Mouse (Mus musculus): Measurements from ENCODE around the gene Ptprs. TPM values are rescaled to one million over a fixed set of nuclear protein-coding genes. Genes with fewer than 3 reads are reported as not detected.

Gene Ptprs
- polyA plus RNA-seq, 1 experiment from 2014 or later, result 73.5 TPM

DNA sequence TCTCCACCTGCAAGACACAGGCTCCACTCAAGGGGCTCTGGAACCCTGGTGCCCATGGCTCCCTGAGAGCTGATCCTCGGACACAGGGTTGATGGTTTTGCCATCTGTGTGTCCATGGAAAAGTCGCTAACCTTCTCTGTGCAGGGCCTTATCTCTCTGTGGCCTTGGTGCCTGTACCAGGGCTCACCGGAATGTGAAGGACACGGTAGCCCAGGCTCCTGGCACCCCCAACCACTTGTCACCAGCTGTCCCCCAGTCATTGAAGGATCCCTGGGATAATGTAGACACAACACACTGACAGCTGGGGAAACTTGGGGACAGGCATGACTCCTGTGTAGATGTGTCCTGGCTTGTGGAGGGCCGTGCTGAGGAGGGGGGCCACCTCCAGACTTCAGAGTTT lies 5.1 kb downstream of the Ptprs start:
- 72% methylated on average over 5 of the region's 5 CpGs for WGBS
- H3K9me3 ChIP-seq, result no peaks in the 10 kb centered on the region
- H3K36me3 ChIP-seq, result 0 out of 2 replicates have a peak, but pooled peaks cover 6% of the 10 kb centered on the region
- no peak overlapping the region for H3K27ac ChIP-seq
- H3K4me3 ChIP-seq, result no peak overlapping the region
- H3K27me3 ChIP-seq (ENCODE audit: insufficient read depth, poor library complexity, severe bottlenecking), result peaks cover 50% of the 10 kb centered on the region
- no peak for DNase-seq (ENCODE audit: low spot score)
- H3K4me1 ChIP-seq, result peaks cover 87% of the 10 kb centered on the region

DNA sequence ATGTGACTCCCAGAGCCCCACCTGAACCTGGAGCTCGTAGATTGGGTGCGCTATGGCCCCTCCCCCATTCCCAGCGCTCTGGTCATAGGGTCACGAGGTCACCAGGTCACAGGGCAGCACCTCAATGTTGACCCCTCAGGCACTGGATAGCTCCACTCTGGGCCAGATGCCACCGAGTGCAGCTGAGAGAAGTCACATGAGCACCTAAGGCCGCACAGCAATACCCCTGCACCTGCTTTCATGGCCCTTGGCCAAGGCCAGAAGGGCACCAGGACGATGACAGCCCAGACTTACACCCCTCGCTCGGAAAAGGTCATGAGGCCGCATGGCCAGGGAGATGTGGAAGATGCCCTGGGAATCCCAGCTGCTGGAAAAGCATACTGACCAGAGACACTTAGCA lies 5.7 kb downstream of the Ptprs start:
- H3K4me3 ChIP-seq, result peak overlapping the region; percentile 66
- H3K4me1 ChIP-seq, result peaks cover 84% of the 10 kb centered on the region
- WGBS, result 19% methylated on average over 10 of the region's 10 CpGs
- H3K27ac ChIP-seq, result peak overlapping the region; percentile 88; the same call in 1 of the 2 replicates
- H3K27me3 ChIP-seq (ENCODE audit: insufficient read depth, poor library complexity, severe bottlenecking), result peaks cover 48% of the 10 kb centered on the region
- DNase-seq (ENCODE audit: low spot score), result no peak
- H3K9me3 ChIP-seq, result no peaks in the 10 kb centered on the region
- H3K36me3 ChIP-seq, result 0 out of 2 replicates have a peak, but pooled peaks cover 6% of the 10 kb centered on the region

DNA sequence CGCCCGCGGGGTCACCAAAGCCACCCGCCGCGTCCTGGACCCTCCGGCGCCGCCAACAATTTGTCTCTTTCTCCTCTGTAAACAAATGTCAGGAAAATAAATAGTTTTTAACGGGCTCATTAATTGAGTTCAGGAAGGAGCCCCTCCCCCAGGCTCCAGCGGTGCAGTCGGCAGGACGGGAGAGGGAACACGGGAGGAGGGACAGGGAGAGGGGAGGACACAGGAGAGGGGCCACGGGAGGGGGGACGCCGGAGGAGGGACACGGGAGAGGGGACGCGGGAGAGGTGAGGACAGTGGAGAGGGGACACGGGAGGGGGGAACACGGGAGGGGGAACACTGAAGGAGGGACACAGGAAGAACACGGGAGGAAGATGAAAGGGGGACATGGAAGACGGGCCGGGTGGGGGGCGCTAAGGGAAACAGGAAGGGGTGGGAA lies 6.3 kb downstream of the Ptprs start:
- Histone ChIP-seq H3K9me3 (no peaks in the 10 kb centered on the region), H3K36me3 (0 out of 2 replicates have a peak, but pooled peaks cover 6% of the 10 kb centered on the region), H3K4me3 (peak overlapping the region; percentile 66), H3K4me1 (peaks cover 79% of the 10 kb centered on the region), H3K27me3 (ENCODE audit: insufficient read depth, poor library complexity, severe bottlenecking) (peaks cover 43% of the 10 kb centered on the region), H3K27ac (peak overlapping the region; percentile 88)
- 2% methylated on average over 24 of the region's 26 CpGs for whole genome bisulfite sequencing
- no peak for DNase-seq (ENCODE audit: low spot score)

DNA sequence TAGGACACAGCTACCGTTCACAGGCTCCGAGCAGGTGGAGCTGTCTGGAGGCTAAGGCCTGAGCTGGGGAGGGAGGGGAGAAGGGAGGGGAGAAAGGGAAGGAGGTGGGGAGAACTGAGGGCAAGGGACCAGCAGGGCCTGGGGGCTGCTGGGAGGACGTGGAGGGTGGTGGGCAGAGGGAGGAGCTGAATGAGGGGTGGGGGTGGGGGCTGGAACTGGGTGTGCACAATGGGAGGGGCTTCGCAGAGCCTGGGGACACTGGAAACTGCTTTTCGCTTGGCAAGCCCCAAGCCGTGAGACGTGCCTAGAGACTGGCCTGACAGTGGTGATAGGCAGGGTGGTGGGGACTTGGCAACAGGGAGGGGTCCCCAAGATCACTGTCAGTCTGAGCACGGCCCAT lies 7.0 kb downstream of the Ptprs start:
- H3K27ac ChIP-seq, result peak overlapping the region; percentile 88
- 19% methylated on average over 8 of the region's 8 CpGs for WGBS
- 0 out of 2 replicates have a peak, but pooled peaks cover 6% of the 10 kb centered on the region for H3K36me3 ChIP-seq
- no peak for DNase-seq (ENCODE audit: low spot score)
- H3K4me3 ChIP-seq, result peak overlapping the region; percentile 66
- no peaks in the 10 kb centered on the region for H3K9me3 ChIP-seq
- H3K4me1 ChIP-seq, result peaks cover 71% of the 10 kb centered on the region
- peaks cover 35% of the 10 kb centered on the region for H3K27me3 ChIP-seq (ENCODE audit: insufficient read depth, poor library complexity, severe bottlenecking)

DNA sequence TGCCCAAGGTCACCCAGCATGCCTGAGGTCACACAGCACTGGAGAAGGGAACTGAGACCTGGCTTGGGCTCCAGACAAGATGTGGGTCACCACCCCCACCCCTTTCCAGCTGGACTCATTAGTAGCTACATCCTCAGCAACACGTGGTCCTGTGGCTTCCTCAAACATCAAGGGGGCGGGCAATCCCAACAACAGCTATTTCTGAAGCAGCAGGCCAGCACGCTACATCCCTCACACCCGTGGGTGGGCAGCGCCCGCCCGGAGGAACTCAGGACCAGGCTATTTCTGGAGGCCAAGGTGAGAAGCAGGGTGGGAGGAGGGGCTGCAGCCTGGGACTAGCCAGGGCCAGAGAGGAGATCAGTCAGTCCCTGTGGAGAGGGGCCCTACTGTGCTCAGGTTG lies 7.4 kb downstream of the Ptprs start:
- Histone ChIP-seq H3K4me3 (peak overlapping the region; percentile 66), H3K4me1 (peaks cover 69% of the 10 kb centered on the region), H3K27ac (peak overlapping the region; percentile 88), H3K27me3 (ENCODE audit: insufficient read depth, poor library complexity, severe bottlenecking) (peaks cover 31% of the 10 kb centered on the region), H3K9me3 (no peaks in the 10 kb centered on the region), H3K36me3 (0 out of 2 replicates have a peak, but pooled peaks cover 6% of the 10 kb centered on the region)
- 37% methylated on average over 7 of the region's 7 CpGs for WGBS
- DNase-seq (ENCODE audit: low spot score), result peak; percentile 89

DNA sequence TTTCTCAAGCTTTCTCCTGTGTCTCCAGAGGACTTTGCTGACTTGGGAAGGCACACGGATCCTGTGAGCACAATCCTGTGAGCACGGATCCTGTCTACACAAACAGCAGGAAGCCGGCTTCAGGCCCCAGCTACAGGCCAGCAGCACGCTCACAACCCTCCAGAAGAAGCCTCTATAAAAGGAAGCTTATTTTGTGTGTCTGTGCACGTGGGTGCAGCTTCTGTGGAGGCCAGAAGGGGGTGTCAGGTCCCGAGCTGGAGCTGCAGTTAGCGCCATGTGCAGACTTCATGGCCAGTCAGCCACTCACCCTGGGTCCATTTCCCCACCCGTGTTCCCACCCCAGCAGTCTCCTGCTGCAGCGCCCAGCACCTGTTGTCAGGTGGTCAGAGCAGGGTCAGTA lies 7.9 kb downstream of the Ptprs start:
- Histone ChIP-seq H3K4me1 (peaks cover 69% of the 10 kb centered on the region), H3K36me3 (0 out of 2 replicates have a peak, but pooled peaks cover 6% of the 10 kb centered on the region), H3K27ac (peak overlapping the region; percentile 88; the same call in 1 of the 2 replicates), H3K4me3 (peak overlapping the region; percentile 66), H3K27me3 (ENCODE audit: insufficient read depth, poor library complexity, severe bottlenecking) (peaks cover 26% of the 10 kb centered on the region), H3K9me3 (no peaks in the 10 kb centered on the region)
- WGBS, result 86% methylated on average over 9 of the region's 9 CpGs
- DNase-seq (ENCODE audit: low spot score), result no peak

DNA sequence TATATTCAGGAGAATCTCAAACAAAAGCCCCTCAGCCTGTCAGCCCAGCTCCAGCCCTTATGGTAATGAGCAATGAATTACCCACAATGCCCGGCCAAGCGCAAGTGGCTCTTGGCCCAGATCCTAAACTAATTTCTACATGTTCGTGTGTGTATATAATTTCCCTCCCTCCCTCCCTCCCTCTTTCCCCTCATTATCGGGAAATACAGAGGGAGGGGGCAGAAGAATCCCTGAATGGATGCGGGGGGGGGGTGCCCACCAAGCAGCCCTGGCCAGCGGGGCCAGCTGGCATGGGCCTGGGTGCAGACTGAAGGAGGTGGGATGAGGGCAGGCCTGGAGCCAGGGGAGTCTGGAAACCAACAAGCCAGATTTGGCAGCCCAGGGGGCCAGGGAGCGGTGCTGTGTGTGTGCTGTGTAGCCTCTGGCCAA lies 8.8 kb downstream of the Ptprs start:
- Histone ChIP-seq H3K27ac (peak overlapping the region; percentile 56), H3K36me3 (0 out of 2 replicates have a peak, but pooled peaks cover 6% of the 10 kb centered on the region), H3K27me3 (ENCODE audit: insufficient read depth, poor library complexity, severe bottlenecking) (peaks cover 17% of the 10 kb centered on the region), H3K4me1 (peaks cover 69% of the 10 kb centered on the region), H3K4me3 (no peak overlapping the region), H3K9me3 (no peaks in the 10 kb centered on the region)
- DNase-seq (ENCODE audit: low spot score), result no peak
- WGBS, result 73% methylated on average over 7 of the region's 7 CpGs

DNA sequence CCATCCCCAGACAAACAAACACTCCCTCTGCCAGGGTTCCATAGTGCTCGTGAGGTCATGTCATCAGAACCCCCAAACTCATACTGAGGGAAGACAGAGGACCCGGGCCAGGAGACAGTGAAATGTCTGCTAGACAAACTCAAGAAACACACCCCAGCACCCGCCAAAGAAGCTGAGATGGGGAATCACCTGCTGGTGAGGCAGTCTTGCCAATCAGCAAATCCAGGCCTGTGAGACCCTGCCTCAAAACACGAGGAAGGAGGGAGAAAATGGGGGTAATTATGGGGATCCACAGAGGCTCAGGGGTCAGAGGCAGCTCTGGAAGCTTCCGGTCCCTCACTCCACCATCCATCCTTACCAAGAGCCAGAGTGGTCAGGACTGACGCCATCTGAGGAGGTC lies 9.5 kb downstream of the Ptprs start:
- H3K4me1 ChIP-seq, result peaks cover 69% of the 10 kb centered on the region
- no peak overlapping the region for H3K4me3 ChIP-seq
- peaks cover 10% of the 10 kb centered on the region for H3K27me3 ChIP-seq (ENCODE audit: insufficient read depth, poor library complexity, severe bottlenecking)
- DNase-seq (ENCODE audit: low spot score), result no peak
- no peak overlapping the region for H3K27ac ChIP-seq
- 80% methylated on average over 6 of the region's 6 CpGs for WGBS
- no peaks in the 10 kb centered on the region for H3K9me3 ChIP-seq
- H3K36me3 ChIP-seq, result 0 out of 2 replicates have a peak, but pooled peaks cover 6% of the 10 kb centered on the region

DNA sequence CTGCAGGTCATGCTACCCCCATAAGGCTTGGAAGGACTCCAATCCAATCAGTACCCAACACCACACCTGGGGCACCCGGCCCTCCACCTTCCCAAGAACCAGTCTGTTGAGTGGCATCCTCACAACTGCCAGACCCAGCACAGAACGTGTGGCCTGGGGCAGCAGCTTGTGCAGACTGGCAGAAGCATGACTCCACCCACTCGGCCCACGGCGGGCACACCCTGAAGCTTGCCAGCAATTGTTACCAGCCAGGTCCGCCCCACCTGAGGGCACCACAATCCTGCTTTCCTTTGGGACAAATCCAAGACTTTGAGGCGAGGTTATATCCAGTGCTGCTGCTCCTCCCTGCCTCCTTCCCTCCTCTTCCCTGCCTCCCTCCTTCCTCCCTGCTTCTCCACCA lies 11.5 kb downstream of the Ptprs start:
- Histone ChIP-seq H3K27me3 (ENCODE audit: insufficient read depth, poor library complexity, severe bottlenecking) (no peaks in the 10 kb centered on the region), H3K36me3 (0 out of 2 replicates have a peak, but pooled peaks cover 9% of the 10 kb centered on the region), H3K27ac (no peak overlapping the region), H3K4me3 (no peak overlapping the region), H3K9me3 (no peaks in the 10 kb centered on the region), H3K4me1 (peaks cover 71% of the 10 kb centered on the region)
- WGBS, result 78% methylated on average over 7 of the region's 7 CpGs
- DNase-seq (ENCODE audit: low spot score), result no peak

DNA sequence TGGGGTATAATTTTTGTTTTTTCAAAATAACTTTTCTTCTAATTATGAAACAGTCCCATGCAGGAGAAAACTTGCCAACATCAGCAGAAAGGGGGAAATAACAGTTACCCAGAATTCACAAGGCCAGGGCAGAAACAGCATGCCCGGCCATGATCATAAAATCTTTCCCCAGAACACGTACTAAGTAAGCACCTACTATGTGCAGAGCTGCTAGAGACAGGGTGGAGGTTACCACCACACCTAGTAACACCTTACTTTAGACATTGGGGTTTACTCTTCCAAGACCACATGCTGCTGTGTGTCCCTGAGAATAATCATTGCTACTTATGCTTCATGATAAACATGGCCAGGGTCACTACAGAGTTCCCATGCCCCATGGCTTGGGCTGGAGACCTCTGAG lies 11.9 kb downstream of the Ptprs start:
- H3K36me3 ChIP-seq, result 0 out of 2 replicates have a peak, but pooled peaks cover 13% of the 10 kb centered on the region
- no peaks in the 10 kb centered on the region for H3K27me3 ChIP-seq (ENCODE audit: insufficient read depth, poor library complexity, severe bottlenecking)
- H3K27ac ChIP-seq, result no peak overlapping the region
- no peak for DNase-seq (ENCODE audit: low spot score)
- 93% methylated on average over 2 of the region's 2 CpGs for WGBS
- H3K4me1 ChIP-seq, result peaks cover 71% of the 10 kb centered on the region
- no peaks in the 10 kb centered on the region for H3K9me3 ChIP-seq
- H3K4me3 ChIP-seq, result no peak overlapping the region

DNA sequence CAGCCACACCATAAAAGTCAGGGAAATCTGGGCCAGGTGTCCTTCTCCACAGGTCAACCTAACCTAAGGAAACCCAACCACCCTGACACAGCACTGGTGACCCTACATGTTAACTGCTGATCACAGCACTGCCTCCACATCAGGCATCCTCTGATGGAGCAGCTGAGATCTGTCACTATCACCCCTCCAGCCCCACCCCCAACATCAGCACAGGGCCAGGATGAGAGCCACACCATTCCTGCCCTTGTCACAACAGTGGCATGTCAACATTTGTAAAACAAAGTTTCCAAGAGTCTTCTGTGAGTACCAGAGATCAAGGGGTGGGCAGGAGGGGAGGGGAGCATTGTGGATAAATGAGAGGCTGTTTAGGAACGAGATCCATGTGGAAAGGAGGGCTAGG lies 12.8 kb downstream of the Ptprs start:
- 52% methylated on average over 1 of the region's 1 CpGs for WGBS

DNA sequence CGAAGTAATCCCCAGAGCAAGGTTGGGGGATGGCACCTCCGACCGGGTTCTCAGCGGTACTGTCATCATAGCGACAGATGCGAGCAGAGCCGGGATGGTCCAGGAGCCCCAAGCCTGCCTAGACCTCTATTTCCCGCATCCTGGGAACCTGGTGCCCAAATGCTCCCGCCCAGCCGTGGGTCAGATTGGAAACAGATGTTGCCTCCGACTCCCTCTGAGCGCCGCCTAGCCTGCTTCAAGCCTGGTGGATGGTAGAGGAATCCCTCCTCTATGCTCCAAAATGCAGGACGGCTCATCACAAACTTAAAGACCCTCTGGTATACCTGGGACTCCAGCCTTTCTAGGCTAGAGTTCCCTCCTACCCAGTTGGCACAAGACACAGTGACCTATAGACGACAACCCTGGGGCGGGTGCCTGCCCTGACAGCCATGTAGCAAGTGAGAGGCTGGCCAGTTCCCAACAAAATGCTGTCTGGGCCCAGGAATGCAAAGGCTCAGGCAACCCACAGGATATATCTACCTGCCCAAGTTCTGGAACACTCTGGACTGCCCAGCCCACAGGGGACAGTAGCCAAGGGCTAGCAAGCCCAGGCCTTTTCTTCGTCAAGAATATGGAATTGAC lies 13.3 kb downstream of the Ptprs start:
- Histone ChIP-seq H3K4me3 (peak overlapping the region; percentile 80), H3K36me3 (peaks cover 10% of the 10 kb centered on the region), H3K27me3 (ENCODE audit: insufficient read depth, poor library complexity, severe bottlenecking) (no peaks in the 10 kb centered on the region), H3K4me1 (peaks cover 69% of the 10 kb centered on the region), H3K27ac (peak overlapping the region; percentile 84), H3K9me3 (no peaks in the 10 kb centered on the region)
- 4% methylated on average over 17 of the region's 17 CpGs for WGBS
- DNase-seq (ENCODE audit: low spot score), result no peak

More for the DNA sequence above, 12.8 kb downstream of the Ptprs start:
- no peak for DNase-seq (ENCODE audit: low spot score)
- Histone ChIP-seq H3K36me3 (0 out of 2 replicates have a peak, but pooled peaks cover 11% of the 10 kb centered on the region), H3K4me3 (peak overlapping the region; percentile 80), H3K27ac (peak overlapping the region; percentile 84), H3K4me1 (peaks cover 71% of the 10 kb centered on the region), H3K27me3 (ENCODE audit: insufficient read depth, poor library complexity, severe bottlenecking) (no peaks in the 10 kb centered on the region), H3K9me3 (no peaks in the 10 kb centered on the region)
